Mouse (Mus musculus) right cerebral cortex, postnatal 36 days (tissue): ENCODE measurements around the gene Zfp609.
"Not testable (repeated sequence)": the region's sequence is repeated elsewhere in the genome, so short reads cannot be mapped to it uniquely, and the experiment has no call there.

ENCODE experiments used
- DNase-seq, 2 experiments: peaks; one replicate each; pipeline ENCODE4 v3.0.0; 2022; ENCODE audit warnings: low spot score in 2 of 2, mixed read lengths in 1 of 2

Gene Zfp609

GRCm38 (mm10) chr9:65724471-65725290 lies 102.7 kb downstream of the Zfp609 start:
- DNase-seq: no peak

- DNase-seq: no peak
Measured at GRCm38 (mm10) chr9:65721161-65721566, 106.2 kb downstream of the Zfp609 start.

- DNase-seq: no peak
Measured at GRCm38 (mm10) chr9:65718195-65718594, 109.2 kb downstream of the Zfp609 start.

GRCm38 (mm10) chr9:65703926-65704595 lies 123.3 kb downstream of the Zfp609 start:
- no peak for DNase-seq

GRCm38 (mm10) chr9:65703241-65703640 lies 124.1 kb downstream of the Zfp609 start:
- no peak for DNase-seq

GRCm38 (mm10) chr9:65702286-65702685 lies 125.1 kb downstream of the Zfp609 start:
- DNase-seq: no peak

GRCm38 (mm10) chr9:65700504-65700903 lies 126.9 kb downstream of the Zfp609 start:
- DNase-seq: no peak

GRCm38 (mm10) chr9:65697992-65698391 lies 129.4 kb downstream of the Zfp609 start:
- DNase-seq: no peak

- no peak for DNase-seq
Measured at GRCm38 (mm10) chr9:65697356-65697755, 130.0 kb downstream of the Zfp609 start.

GRCm38 (mm10) chr9:65696337-65696736 lies 131.0 kb downstream of the Zfp609 start:
- DNase-seq: no peak

- peak; percentile 44 to 59 for DNase-seq
Measured at GRCm38 (mm10) chr9:65695646-65696045, 131.7 kb downstream of the Zfp609 start.

- DNase-seq: no peak
Measured at GRCm38 (mm10) chr9:65692959-65693603, 134.3 kb downstream of the Zfp609 start.

GRCm38 (mm10) chr9:65692466-65692865 lies 134.9 kb downstream of the Zfp609 start:
- no peak for DNase-seq

- not testable (repeated sequence) for DNase-seq
Measured at GRCm38 (mm10) chr9:65689869-65690268, 137.5 kb downstream of the Zfp609 start.

GRCm38 (mm10) chr9:65684704-65685103 lies 142.7 kb downstream of the Zfp609 start:
- no peak for DNase-seq

- DNase-seq: no peak
Measured at GRCm38 (mm10) chr9:65682994-65683393, 144.4 kb downstream of the Zfp609 start.

- no peak for DNase-seq
Measured at GRCm38 (mm10) chr9:65682183-65682582, 145.2 kb downstream of the Zfp609 start.

- DNase-seq: no peak
Measured at GRCm38 (mm10) chr9:65681634-65681940, 145.8 kb downstream of the Zfp609 start.

- DNase-seq: no peak
Measured at GRCm38 (mm10) chr9:65680938-65681633, 146.3 kb downstream of the Zfp609 start.

GRCm38 (mm10) chr9:65679181-65679761 lies 148.1 kb downstream of the Zfp609 start:
- DNase-seq: no peak

GRCm38 (mm10) chr9:65677119-65677462 lies 150.3 kb downstream of the Zfp609 start:
- DNase-seq: no peak
